Mouse (Mus musculus) forebrain, embryonic 16.5 days (tissue): ENCODE data around the gene Mthfd2. TPM values are rescaled to one million over a fixed set of nuclear protein-coding genes. Genes with fewer than 3 reads are reported as not detected.

ENCODE experiments used
- ATAC-seq: fragments of 200-750 bp; cut with Nextera tagmentation; 2 replicates; pipeline ENCODE4 v1.8.0; 2017; ENCODE audit warnings: mild to moderate bottlenecking, moderate library complexity
- H3K27ac ChIP-seq: fragments of 300-500 bp; sonication (generic); 2 replicates; pipeline ENCODE4 v1.5.1; 2014; ENCODE audit warnings: low read length, control low read depth
- H3K27me3 ChIP-seq: fragments of 300-500 bp; sonication (generic); replicated peaks from 2 replicates; pipeline ENCODE4 v1.6.1; 2014; ENCODE audit warnings: low read length; ENCODE audit not compliant: control insufficient read depth, insufficient read depth
- H3K36me3 ChIP-seq: fragments of 300-500 bp; sonication (generic); 2 replicates; pipeline ENCODE4 v1.6.1; 2014; ENCODE audit not compliant: control insufficient read depth, insufficient read depth
- H3K4me1 ChIP-seq: fragments of 300-500 bp; sonication (generic); replicated peaks from 2 replicates; pipeline ENCODE4 v1.6.1; 2014; ENCODE audit warnings: low read length; ENCODE audit not compliant: control insufficient read depth, insufficient read depth
- H3K4me2 ChIP-seq: fragments of 300-500 bp; sonication (generic); 2 replicates; pipeline ENCODE4 v1.6.1; 2014; ENCODE audit warnings: mild to moderate bottlenecking, low read length, control low read depth
- H3K4me3 ChIP-seq: fragments of 300-500 bp; sonication (generic); replicated peaks from 2 replicates; pipeline ENCODE4 v1.5.1; 2014; ENCODE audit warnings: mild to moderate bottlenecking, low read length, control low read depth
- H3K9ac ChIP-seq: fragments of 300-500 bp; sonication (generic); replicated peaks from 2 replicates; pipeline ENCODE4 v1.6.1; 2014; ENCODE audit warnings: low read depth, low read length, control low read depth
- H3K9me3 ChIP-seq: fragments of 300-500 bp; sonication (generic); 2 replicates; pipeline ENCODE4 v1.6.1; 2016; ENCODE audit warnings: low read length; ENCODE audit not compliant: control insufficient read depth
- WGBS: fragments of 180-500 bp; shearing (Covaris S2); extraction: QIAGEN DNeasy Blood & Tissue Kit; methylation state at CpG from one replicate; pipeline ENCODE4 v1.1.7; 2014; 5-methylcytosine and 5-hydroxymethylcytosine counted together
- polyA plus RNA-seq: library from polyadenylated mRNA; unstranded; fragments of >200 nt; fragmentation: Nextera tagmentation; extraction: Ambion mirVana; gene quantifications from 2 replicates; pipeline ENCODE4 v1.2.1, GENCODE M21; 2015

The Mthfd2 gene
- polyA plus RNA-seq, 1 experiment from 2014 or later, result 28.6 TPM

GRCm38 (mm10) chr6:83300447-83301229 is 25.1 kb downstream of the Mthfd2 start:
- H3K9me3 ChIP-seq, result no peaks in the 10 kb centered on the region
- no peak for ATAC-seq
- H3K4me3 ChIP-seq, result no peak overlapping the region
- H3K36me3 ChIP-seq, result no peaks in the 10 kb centered on the region
- H3K27me3 ChIP-seq, result no peaks in the 10 kb centered on the region
- H3K4me1 ChIP-seq, result no peaks in the 10 kb centered on the region
- H3K4me2 ChIP-seq, result no peak overlapping the region
- no peak overlapping the region for H3K27ac ChIP-seq
- H3K9ac ChIP-seq, result no peak overlapping the region
- 81% methylated on average over 7 of the region's 7 CpGs for WGBS

- Histone ChIP-seq H3K9ac (no peak overlapping the region), H3K27ac (no peak overlapping the region), H3K36me3 (no peaks in the 10 kb centered on the region), H3K4me1 (no peaks in the 10 kb centered on the region), H3K4me3 (no peak overlapping the region), H3K9me3 (0 out of 2 replicates have a peak, but pooled peaks cover 3% of the 10 kb centered on the region), H3K4me2 (no peak overlapping the region), H3K27me3 (no peaks in the 10 kb centered on the region)
- WGBS, result 81% methylated on average over 8 of the region's 8 CpGs
- no peak for ATAC-seq
Measured at GRCm38 (mm10) chr6:83280256-83280955, 45.3 kb downstream of the Mthfd2 start.

- WGBS, result 24% methylated on average over 2 of the region's 2 CpGs
Measured at GRCm38 (mm10) chr6:83278881-83279280, 46.8 kb downstream of the Mthfd2 start.

GRCm38 (mm10) chr6:83277151-83277550 is 48.6 kb downstream of the Mthfd2 start:
- no peaks in the 10 kb centered on the region for H3K36me3 ChIP-seq
- H3K9me3 ChIP-seq, result 0 out of 2 replicates have a peak, but pooled peaks cover 3% of the 10 kb centered on the region
- H3K4me1 ChIP-seq, result no peaks in the 10 kb centered on the region
- WGBS, result 77% methylated on average over 13 of the region's 13 CpGs
- H3K27ac ChIP-seq, result no peak overlapping the region
- no peak overlapping the region for H3K4me2 ChIP-seq
- ATAC-seq, result no peak
- no peaks in the 10 kb centered on the region for H3K27me3 ChIP-seq
- no peak overlapping the region for H3K4me3 ChIP-seq
- no peak overlapping the region for H3K9ac ChIP-seq

More at GRCm38 (mm10) chr6:83278881-83279280, 46.8 kb downstream of the Mthfd2 start:
- Histone ChIP-seq H3K4me1 (no peaks in the 10 kb centered on the region), H3K36me3 (no peaks in the 10 kb centered on the region), H3K27me3 (no peaks in the 10 kb centered on the region), H3K9ac (no peak overlapping the region), H3K9me3 (0 out of 2 replicates have a peak, but pooled peaks cover 3% of the 10 kb centered on the region), H3K4me3 (no peak overlapping the region), H3K4me2 (no peak overlapping the region), H3K27ac (no peak overlapping the region)
- no peak for ATAC-seq

GRCm38 (mm10) chr6:83273733-83274132 is 52.0 kb downstream of the Mthfd2 start:
- Histone ChIP-seq H3K4me2 (no peak overlapping the region), H3K36me3 (no peaks in the 10 kb centered on the region), H3K27ac (no peak overlapping the region), H3K9me3 (no peaks in the 10 kb centered on the region), H3K9ac (no peak overlapping the region), H3K27me3 (no peaks in the 10 kb centered on the region), H3K4me3 (no peak overlapping the region), H3K4me1 (no peaks in the 10 kb centered on the region)
- WGBS, result 88% methylated on average over 11 of the region's 11 CpGs
- ATAC-seq, result no peak

- Histone ChIP-seq H3K9ac (peak overlapping the region; percentile 52), H3K9me3 (no peaks in the 10 kb centered on the region), H3K27ac (peak overlapping the region; percentile 68), H3K4me1 (peaks cover 6% of the 10 kb centered on the region), H3K27me3 (no peaks in the 10 kb centered on the region), H3K36me3 (no peaks in the 10 kb centered on the region), H3K4me3 (peak overlapping the region; percentile 45), H3K4me2 (peak overlapping the region; percentile 45)
- peak; percentile 95 for ATAC-seq
- WGBS, result 2% methylated on average over 28 of the region's 28 CpGs
Measured at GRCm38 (mm10) chr6:83268144-83269010, 57.3 kb downstream of the Mthfd2 start.

GRCm38 (mm10) chr6:83267616-83268015 is 58.1 kb downstream of the Mthfd2 start:
- Histone ChIP-seq H3K4me1 (peaks cover 6% of the 10 kb centered on the region), H3K27me3 (no peaks in the 10 kb centered on the region), H3K27ac (peak overlapping the region; percentile 69), H3K4me2 (peak overlapping the region; percentile 45), H3K4me3 (peak overlapping the region; percentile 24), H3K9me3 (no peaks in the 10 kb centered on the region), H3K36me3 (no peaks in the 10 kb centered on the region), H3K9ac (peak overlapping the region; percentile 43; the same call in 1 of the 2 replicates)
- WGBS, result 57% methylated on average over 4 of the region's 4 CpGs
- no peak for ATAC-seq

- Histone ChIP-seq H3K4me1 (peaks cover 6% of the 10 kb centered on the region), H3K9me3 (no peaks in the 10 kb centered on the region), H3K9ac (no peak overlapping the region), H3K27ac (no peak overlapping the region), H3K36me3 (no peaks in the 10 kb centered on the region), H3K27me3 (no peaks in the 10 kb centered on the region), H3K4me2 (no peak overlapping the region), H3K4me3 (no peak overlapping the region)
- 70% methylated on average over 4 of the region's 4 CpGs for WGBS
- no peak for ATAC-seq
Measured at GRCm38 (mm10) chr6:83265653-83266052, 60.1 kb downstream of the Mthfd2 start.

- Histone ChIP-seq H3K4me2 (no peak overlapping the region), H3K27me3 (no peaks in the 10 kb centered on the region), H3K9me3 (no peaks in the 10 kb centered on the region), H3K36me3 (no peaks in the 10 kb centered on the region), H3K4me1 (peaks cover 6% of the 10 kb centered on the region), H3K27ac (no peak overlapping the region), H3K4me3 (no peak overlapping the region), H3K9ac (no peak overlapping the region)
- ATAC-seq, result no peak
Measured at GRCm38 (mm10) chr6:83265253-83265652, 60.5 kb downstream of the Mthfd2 start.
